Mouse (Mus musculus) lung, embryonic 16.5 days (tissue): ENCODE data around the gene Sgcb. TPM values are rescaled to one million over a fixed set of nuclear protein-coding genes. Genes with fewer than 3 reads are reported as not detected.

Experiments
- ATAC-seq: fragments of 200-750 bp; cut with Nextera tagmentation; 2 replicates; pipeline ENCODE4 v1.8.0; 2017; ENCODE audit warnings: low read depth, mild to moderate bottlenecking, moderate library complexity
- H3K27ac ChIP-seq: fragments of 300-500 bp; sonication (generic); 2 replicates; pipeline ENCODE4 v1.5.1; 2014; ENCODE audit warnings: mild to moderate bottlenecking, control low read depth, low read length
- H3K27me3 ChIP-seq: fragments of 300-500 bp; sonication (generic); 2 replicates; pipeline ENCODE4 v1.6.1; 2014; ENCODE audit warnings: low read depth, low read length, mixed read lengths; ENCODE audit not compliant: control insufficient read depth, insufficient read depth
- H3K36me3 ChIP-seq: fragments of 300-500 bp; sonication (generic); 2 replicates; pipeline ENCODE4 v1.6.1; 2014; ENCODE audit warnings: low read length; ENCODE audit not compliant: control insufficient read depth, insufficient read depth
- H3K4me1 ChIP-seq: fragments of 300-500 bp; sonication (generic); replicated peaks from 2 replicates; pipeline ENCODE4 v1.6.1; 2014; ENCODE audit warnings: low read length, mixed read lengths; ENCODE audit not compliant: control insufficient read depth, insufficient read depth
- H3K4me2 ChIP-seq: fragments of 300-500 bp; sonication (generic); 2 replicates; pipeline ENCODE4 v1.6.1; 2014; ENCODE audit warnings: low read depth, low read length, control low read depth
- H3K4me3 ChIP-seq: fragments of 300-500 bp; sonication (generic); 2 replicates; pipeline ENCODE4 v1.5.1; 2014; ENCODE audit warnings: mild to moderate bottlenecking, low read length, control low read depth
- H3K9ac ChIP-seq: fragments of 300-500 bp; sonication (generic); 2 replicates; pipeline ENCODE4 v1.6.1; 2014; ENCODE audit warnings: low read length, control low read depth
- H3K9me3 ChIP-seq: fragments of 300-500 bp; sonication (generic); 2 replicates; pipeline ENCODE4 v1.6.1; 2016; ENCODE audit warnings: low read length; ENCODE audit not compliant: control insufficient read depth
- WGBS: fragments of 180-500 bp; shearing (Covaris S2); extraction: QIAGEN DNeasy Blood & Tissue Kit; methylation state at CpG from one replicate; pipeline ENCODE4 v1.1.7; 2014; 5-methylcytosine and 5-hydroxymethylcytosine counted together
- polyA plus RNA-seq: library from polyadenylated mRNA; unstranded; fragments of >200 nt; fragmentation: Nextera tagmentation; extraction: Ambion mirVana; gene quantifications from 2 replicates; pipeline ENCODE4 v1.2.1, GENCODE M21; 2015

Sgcb gene
- polyA plus RNA-seq, 1 experiment from 2014 or later: 33.7 TPM

DNA sequence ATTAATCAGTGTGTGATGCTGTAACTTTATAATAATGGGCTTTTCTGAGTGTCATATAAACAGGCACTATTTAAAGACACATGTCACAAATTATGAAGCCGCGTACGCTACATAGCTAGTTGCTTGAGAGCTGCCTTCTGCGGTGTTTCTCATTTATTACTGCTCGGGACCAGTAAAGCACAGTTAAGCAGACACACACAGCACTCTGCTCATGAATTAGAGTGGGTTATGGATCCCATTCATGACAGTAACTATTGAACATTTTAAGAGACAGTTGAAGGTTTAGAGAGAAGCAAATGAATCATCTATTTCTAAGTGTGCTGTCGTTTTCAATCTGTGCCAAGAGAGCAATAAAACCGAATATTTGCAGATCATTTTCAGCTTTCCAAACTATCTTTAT, 20.7 kb downstream of the Sgcb start:
- 78% methylated on average over 7 of the region's 7 CpGs for WGBS
- H3K9ac ChIP-seq: no peak overlapping the region
- no peak overlapping the region for H3K27ac ChIP-seq
- no peaks in the 10 kb centered on the region for H3K36me3 ChIP-seq
- no peak overlapping the region for H3K4me3 ChIP-seq
- ATAC-seq: no peak
- H3K4me2 ChIP-seq: no peak overlapping the region
- H3K4me1 ChIP-seq: no peaks in the 10 kb centered on the region
- no peaks in the 10 kb centered on the region for H3K9me3 ChIP-seq
- no peaks in the 10 kb centered on the region for H3K27me3 ChIP-seq

DNA sequence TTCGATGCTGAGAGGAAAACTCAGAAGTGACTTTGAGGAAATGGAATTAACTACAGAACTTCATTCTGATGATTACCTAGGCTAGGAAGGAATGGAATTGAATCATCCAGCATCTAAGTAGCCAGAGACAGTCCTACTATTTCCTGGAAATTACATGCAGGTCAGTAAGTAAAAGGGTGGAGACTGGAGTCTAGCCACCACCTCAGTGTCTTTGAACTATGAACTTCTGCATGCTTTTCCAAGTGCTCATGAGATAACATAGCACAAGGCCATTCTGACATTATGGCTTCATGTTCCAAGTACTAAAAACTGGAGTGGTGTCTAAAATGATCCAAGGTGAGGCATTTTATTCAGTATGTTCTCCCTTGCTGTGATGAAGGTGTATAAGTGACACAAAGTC, 22.1 kb downstream of the Sgcb start:
- 38% methylated on average over 1 of the region's 1 CpGs for WGBS
- no peak for ATAC-seq
- Histone ChIP-seq H3K9ac (no peak overlapping the region), H3K9me3 (no peaks in the 10 kb centered on the region), H3K27me3 (no peaks in the 10 kb centered on the region), H3K4me2 (no peak overlapping the region), H3K4me3 (no peak overlapping the region), H3K27ac (no peak overlapping the region), H3K36me3 (no peaks in the 10 kb centered on the region), H3K4me1 (no peaks in the 10 kb centered on the region)

GRCm38 (mm10) chr5:73618969-73619368, 28.6 kb downstream of the Sgcb start:
- WGBS: 66% methylated on average over 1 of the region's 1 CpGs
- H3K9me3 ChIP-seq: no peaks in the 10 kb centered on the region
- H3K4me1 ChIP-seq: no peaks in the 10 kb centered on the region
- no peak overlapping the region for H3K9ac ChIP-seq
- no peak overlapping the region for H3K4me3 ChIP-seq
- H3K36me3 ChIP-seq: no peaks in the 10 kb centered on the region
- H3K4me2 ChIP-seq: no peak overlapping the region
- H3K27ac ChIP-seq: no peak overlapping the region
- H3K27me3 ChIP-seq: no peaks in the 10 kb centered on the region
- no peak for ATAC-seq

GRCm38 (mm10) chr5:73615211-73615610, 32.4 kb downstream of the Sgcb start:
- no peaks in the 10 kb centered on the region for H3K36me3 ChIP-seq
- no peak overlapping the region for H3K4me3 ChIP-seq
- H3K4me1 ChIP-seq: no peaks in the 10 kb centered on the region
- H3K27me3 ChIP-seq: no peaks in the 10 kb centered on the region
- H3K9me3 ChIP-seq: no peaks in the 10 kb centered on the region
- H3K4me2 ChIP-seq: no peak overlapping the region
- no peak overlapping the region for H3K9ac ChIP-seq
- H3K27ac ChIP-seq: no peak overlapping the region
- no peak for ATAC-seq
- WGBS: 73% methylated on average over 7 of the region's 7 CpGs

GRCm38 (mm10) chr5:73613296-73613695, 34.3 kb downstream of the Sgcb start:
- 89% methylated on average over 8 of the region's 8 CpGs for WGBS
- H3K4me3 ChIP-seq: no peak overlapping the region

GRCm38 (mm10) chr5:73611071-73611470, 36.5 kb downstream of the Sgcb start:
- H3K9ac ChIP-seq: no peak overlapping the region
- H3K4me1 ChIP-seq: no peaks in the 10 kb centered on the region
- 88% methylated on average over 4 of the region's 4 CpGs for WGBS
- no peak overlapping the region for H3K27ac ChIP-seq
- H3K4me3 ChIP-seq: no peak overlapping the region
- H3K27me3 ChIP-seq: no peaks in the 10 kb centered on the region
- peaks cover 2% of the 10 kb centered on the region; the same call in 1 of the 2 replicates for H3K9me3 ChIP-seq
- H3K4me2 ChIP-seq: no peak overlapping the region
- no peak for ATAC-seq
- H3K36me3 ChIP-seq: no peaks in the 10 kb centered on the region

More at GRCm38 (mm10) chr5:73613296-73613695, 34.3 kb downstream of the Sgcb start:
- no peak for ATAC-seq
- H3K36me3 ChIP-seq: no peaks in the 10 kb centered on the region
- H3K4me1 ChIP-seq: no peaks in the 10 kb centered on the region
- peaks cover 2% of the 10 kb centered on the region; the same call in 1 of the 2 replicates for H3K9me3 ChIP-seq
- no peak overlapping the region for H3K4me2 ChIP-seq
- H3K9ac ChIP-seq: no peak overlapping the region
- H3K27ac ChIP-seq: no peak overlapping the region
- H3K27me3 ChIP-seq: no peaks in the 10 kb centered on the region

DNA sequence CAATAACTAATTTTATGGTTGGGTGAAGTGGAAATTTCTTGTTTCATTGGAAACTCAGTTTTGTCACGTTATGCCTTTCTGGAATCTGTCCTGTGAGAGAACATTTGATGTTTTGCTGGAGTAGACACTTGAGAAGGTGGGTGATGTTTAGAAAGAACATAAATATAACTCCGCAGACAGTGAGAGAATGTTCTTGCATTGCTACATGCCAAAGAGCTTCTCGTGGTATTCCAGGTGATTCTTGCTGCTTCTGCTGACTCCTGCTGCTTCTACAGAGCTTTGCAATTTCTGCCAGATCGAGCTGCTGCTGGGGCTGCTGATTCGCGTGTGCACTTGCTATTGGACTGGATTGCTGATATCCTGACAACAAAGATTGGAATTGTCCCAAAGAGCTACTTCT, 42.6 kb downstream of the Sgcb start:
- Histone ChIP-seq H3K4me2 (no peak overlapping the region), H3K9ac (no peak overlapping the region), H3K4me1 (no peaks in the 10 kb centered on the region), H3K36me3 (no peaks in the 10 kb centered on the region), H3K27ac (no peak overlapping the region), H3K27me3 (no peaks in the 10 kb centered on the region), H3K9me3 (peaks cover 2% of the 10 kb centered on the region; the same call in 1 of the 2 replicates), H3K4me3 (no peak overlapping the region)
- WGBS: 85% methylated on average over 6 of the region's 6 CpGs
- ATAC-seq: no peak

DNA sequence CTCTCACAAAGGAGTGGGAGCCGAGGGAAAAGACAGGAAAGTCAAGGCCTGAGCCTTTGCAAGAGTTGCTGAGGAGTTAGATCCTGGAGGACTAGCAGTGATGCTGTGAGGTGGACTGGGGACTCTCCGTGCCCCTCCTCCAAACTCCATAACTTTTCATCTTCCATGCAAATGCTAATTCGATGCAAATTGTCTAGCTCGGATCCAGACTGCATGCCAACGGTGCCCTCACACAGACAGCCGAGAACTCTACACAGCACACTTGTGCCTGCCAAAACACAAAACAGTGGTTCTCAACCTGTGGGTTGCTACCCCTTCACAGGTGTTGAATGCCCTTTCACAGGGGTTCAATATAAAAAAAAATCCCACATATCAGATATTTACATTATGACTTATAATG, 43.0 kb downstream of the Sgcb start:
- ATAC-seq: no peak
- no peak overlapping the region for H3K9ac ChIP-seq
- H3K27ac ChIP-seq: no peak overlapping the region
- H3K4me2 ChIP-seq: no peak overlapping the region
- H3K4me3 ChIP-seq: no peak overlapping the region
- no peaks in the 10 kb centered on the region for H3K27me3 ChIP-seq
- no peaks in the 10 kb centered on the region for H3K4me1 ChIP-seq
- H3K36me3 ChIP-seq: no peaks in the 10 kb centered on the region
- no peaks in the 10 kb centered on the region for H3K9me3 ChIP-seq
- 90% methylated on average over 6 of the region's 6 CpGs for WGBS

DNA sequence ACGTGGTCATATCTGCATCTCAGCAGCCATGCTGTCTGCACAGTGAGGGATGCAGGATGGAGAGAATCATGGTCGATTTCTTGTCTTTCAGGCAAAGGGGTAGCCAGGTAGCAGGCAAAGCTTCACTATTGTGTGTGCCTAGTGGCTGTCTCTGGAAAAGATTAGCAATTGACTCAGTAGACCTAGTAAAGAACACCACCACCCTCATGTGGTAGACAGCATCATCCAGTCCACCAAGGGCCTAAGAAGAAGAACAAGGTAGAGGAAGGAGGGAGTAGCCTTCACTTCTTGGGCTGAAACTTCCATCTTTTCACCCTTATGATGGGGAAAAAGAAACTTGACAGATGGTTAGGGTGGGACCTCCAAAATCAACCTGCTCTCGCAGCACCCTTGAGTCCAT, 44.7 kb downstream of the Sgcb start:
- no peak for ATAC-seq
- 71% methylated on average over 3 of the region's 3 CpGs for WGBS
- Histone ChIP-seq H3K4me1 (no peaks in the 10 kb centered on the region), H3K9me3 (no peaks in the 10 kb centered on the region), H3K4me3 (no peak overlapping the region), H3K27ac (no peak overlapping the region), H3K36me3 (no peaks in the 10 kb centered on the region), H3K9ac (no peak overlapping the region), H3K27me3 (no peaks in the 10 kb centered on the region), H3K4me2 (no peak overlapping the region)

DNA sequence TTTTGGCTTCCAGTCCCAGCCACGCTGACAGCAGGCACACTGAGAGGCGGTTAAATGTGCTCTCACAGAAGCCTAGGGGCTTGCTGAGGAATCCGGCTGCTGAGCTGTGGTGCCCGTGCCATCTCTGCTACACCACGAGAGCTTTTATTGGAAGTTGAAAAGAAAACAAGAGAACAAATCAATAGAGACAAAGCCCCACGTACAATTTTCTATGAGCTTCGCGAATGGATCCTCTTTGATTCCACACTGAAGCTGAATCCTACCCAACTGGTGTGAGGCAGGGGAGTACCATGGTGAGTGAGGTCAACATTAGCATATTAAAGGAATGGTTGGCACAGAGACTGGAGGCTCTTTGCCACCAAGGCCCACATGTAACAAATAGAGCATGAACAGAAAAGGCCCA, 46.2 kb downstream of the Sgcb start:
- Histone ChIP-seq H3K4me1 (no peaks in the 10 kb centered on the region), H3K36me3 (no peaks in the 10 kb centered on the region), H3K4me3 (no peak overlapping the region), H3K9me3 (no peaks in the 10 kb centered on the region), H3K27ac (no peak overlapping the region), H3K27me3 (no peaks in the 10 kb centered on the region), H3K4me2 (no peak overlapping the region), H3K9ac (no peak overlapping the region)
- 80% methylated on average over 8 of the region's 8 CpGs for WGBS
- no peak for ATAC-seq
